Mouse (Mus musculus) stomach, embryonic 14.5 days (tissue): ENCODE measurements around the gene 1700030J22Rik. TPM values are rescaled to one million over a fixed set of nuclear protein-coding genes. Genes with fewer than 3 reads are reported as not detected.
A peak's percentile ranks its signal among the peaks of the same experiment; 100 is the strongest.

Source experiments
- ATAC-seq: fragments of 200-750 bp; cut with Nextera tagmentation; 2 replicates; pipeline ENCODE4 v1.8.0; 2017; ENCODE audit warnings: low read depth, moderate TSS enrichment; ENCODE audit not compliant: insufficient number of reproducible peaks, insufficient read depth, low FRiP score
- H3K27ac ChIP-seq: fragments of 300-500 bp; sonication (generic); 2 replicates; pipeline ENCODE4 v1.5.1; 2014; ENCODE audit warnings: mild to moderate bottlenecking, low read length, moderate library complexity, mixed read lengths
- H3K27me3 ChIP-seq: fragments of 300-500 bp; sonication (generic); 2 replicates; pipeline ENCODE4 v1.6.1; 2014; ENCODE audit warnings: low read length, control low read depth, mixed read lengths; ENCODE audit not compliant: control insufficient read depth, insufficient read depth
- H3K36me3 ChIP-seq: fragments of 300-500 bp; sonication (generic); 2 replicates; pipeline ENCODE4 v1.6.1; 2014; ENCODE audit warnings: mild to moderate bottlenecking, control low read depth, low read length, moderate library complexity, mixed read lengths; ENCODE audit not compliant: control insufficient read depth, insufficient read depth
- H3K4me1 ChIP-seq: fragments of 300-500 bp; sonication (generic); 2 replicates; pipeline ENCODE4 v1.6.1; 2014; ENCODE audit warnings: low read length, control low read depth, mixed read lengths; ENCODE audit not compliant: control insufficient read depth, insufficient read depth
- H3K4me2 ChIP-seq: fragments of 300-500 bp; sonication (generic); replicated peaks from 2 replicates; pipeline ENCODE4 v1.6.1; 2014; ENCODE audit warnings: low read depth, low read length, control low read depth
- H3K4me3 ChIP-seq: fragments of 300-500 bp; sonication (generic); 2 replicates; pipeline ENCODE4 v1.5.1; 2014; ENCODE audit warnings: low read depth, low read length, control low read depth
- H3K9ac ChIP-seq: fragments of 300-500 bp; sonication (generic); replicated peaks from 2 replicates; pipeline ENCODE4 v1.6.1; 2014; ENCODE audit warnings: low read depth, mild to moderate bottlenecking, control low read depth, low read length, moderate library complexity, mixed read lengths
- H3K9me3 ChIP-seq: fragments of 300-500 bp; sonication (generic); 2 replicates; pipeline ENCODE4 v1.6.1; 2016; ENCODE audit warnings: low read depth, low read length, control low read depth; ENCODE audit not compliant: control insufficient read depth
- WGBS: fragments of 180-500 bp; shearing (Covaris S2); extraction: QIAGEN DNeasy Blood & Tissue Kit; methylation state at CpG from one replicate; pipeline ENCODE4 v1.1.7; 2014; 5-methylcytosine and 5-hydroxymethylcytosine counted together
- polyA plus RNA-seq: library from polyadenylated mRNA; unstranded; fragments of >200 nt; fragmentation: Nextera tagmentation; extraction: Ambion mirVana; gene quantifications from 2 replicates; pipeline ENCODE4 v1.2.1, GENCODE M21; 2014

The 1700030J22Rik gene
- polyA plus RNA-seq, 1 experiment from 2014 or later: 2.0 TPM

GRCm38 (mm10) chr8:116946268-116946838 lies 32.4 kb downstream of the 1700030J22Rik start:
- H3K27ac ChIP-seq: no peak overlapping the region
- 0 out of 2 replicates have a peak overlapping the region, but pooled peaks have one; percentile 5 for H3K4me2 ChIP-seq
- no peak overlapping the region for H3K9ac ChIP-seq
- WGBS: 71% methylated on average over 21 of the region's 21 CpGs
- H3K9me3 ChIP-seq: no peaks in the 10 kb centered on the region
- no peak overlapping the region for H3K4me3 ChIP-seq
- no peaks in the 10 kb centered on the region for H3K27me3 ChIP-seq
- ATAC-seq: no peak
- no peaks in the 10 kb centered on the region for H3K36me3 ChIP-seq
- H3K4me1 ChIP-seq: peaks cover 14% of the 10 kb centered on the region; the same call in 1 of the 2 replicates

- ATAC-seq: no peak
- Histone ChIP-seq H3K36me3 (no peaks in the 10 kb centered on the region), H3K4me1 (peaks cover 14% of the 10 kb centered on the region; the same call in 1 of the 2 replicates), H3K4me3 (no peak overlapping the region), H3K27ac (no peak overlapping the region), H3K9ac (no peak overlapping the region), H3K4me2 (no peak overlapping the region; the same call in 1 of the 2 replicates), H3K27me3 (no peaks in the 10 kb centered on the region), H3K9me3 (no peaks in the 10 kb centered on the region)
- 79% methylated on average over 9 of the region's 9 CpGs for WGBS
These were observed 33.4 kb downstream of the 1700030J22Rik start for GRCm38 (mm10) chr8:116945169-116945910.

- Histone ChIP-seq H3K36me3 (no peaks in the 10 kb centered on the region), H3K4me2 (peak overlapping the region; percentile 94), H3K27ac (no peak overlapping the region), H3K9ac (0 out of 2 replicates have a peak overlapping the region, but pooled peaks have one; percentile 84), H3K4me3 (peak overlapping the region; percentile 99), H3K4me1 (peaks cover 14% of the 10 kb centered on the region; the same call in 1 of the 2 replicates), H3K27me3 (no peaks in the 10 kb centered on the region), H3K9me3 (no peaks in the 10 kb centered on the region)
- 13% methylated on average over 4 of the region's 4 CpGs for WGBS
- ATAC-seq: no peak
These were observed 34.4 kb downstream of the 1700030J22Rik start for GRCm38 (mm10) chr8:116944385-116944696.

GRCm38 (mm10) chr8:116943555-116944384 lies 35.0 kb downstream of the 1700030J22Rik start:
- Histone ChIP-seq H3K9me3 (no peaks in the 10 kb centered on the region), H3K36me3 (no peaks in the 10 kb centered on the region), H3K27me3 (no peaks in the 10 kb centered on the region), H3K4me3 (peak overlapping the region; percentile 99), H3K27ac (peak overlapping the region; percentile 22; the same call in 1 of the 2 replicates), H3K9ac (peak overlapping the region; percentile 84), H3K4me1 (peaks cover 14% of the 10 kb centered on the region; the same call in 1 of the 2 replicates), H3K4me2 (peak overlapping the region; percentile 94)
- WGBS: under 1% methylated on average over 62 of the region's 62 CpGs
- peak; percentile 65 for ATAC-seq

- Histone ChIP-seq H3K4me3 (peak within 1 kb of the TSS; percentile 99), H3K27ac (peak within 1 kb of the TSS; percentile 22; the same call in 1 of the 2 replicates), H3K27me3 (no peaks in the 10 kb centered on the region), H3K4me2 (peak within 1 kb of the TSS; percentile 94), H3K4me1 (peaks cover 14% of the 10 kb centered on the region; the same call in 1 of the 2 replicates), H3K36me3 (no peaks in the 10 kb centered on the region; the same call in 1 of the 2 replicates), H3K9me3 (no peaks in the 10 kb centered on the region), H3K9ac (peak within 1 kb of the TSS; percentile 84)
- peak; percentile 90 for ATAC-seq
- under 1% methylated on average over 43 of the region's 46 CpGs for WGBS
These were observed 35.6 kb downstream of the 1700030J22Rik start, which contains the start of gene Atmin for GRCm38 (mm10) chr8:116943161-116943554. TSS of gene Atmin (plus strand) at chr8:116943393.

- H3K4me2 ChIP-seq: peak overlapping the region; percentile 94
- WGBS: 73% methylated on average over 12 of the region's 12 CpGs
- no peaks in the 10 kb centered on the region for H3K27me3 ChIP-seq
- no peak for ATAC-seq
- no peak overlapping the region for H3K27ac ChIP-seq
- peaks cover 14% of the 10 kb centered on the region; the same call in 1 of the 2 replicates for H3K4me1 ChIP-seq
- peaks cover 3% of the 10 kb centered on the region; the same call in 1 of the 2 replicates for H3K36me3 ChIP-seq
- H3K4me3 ChIP-seq: no peak overlapping the region; the same call in 1 of the 2 replicates
- no peaks in the 10 kb centered on the region for H3K9me3 ChIP-seq
- no peak overlapping the region for H3K9ac ChIP-seq
These were observed 36.3 kb downstream of the 1700030J22Rik start for GRCm38 (mm10) chr8:116942284-116943058.

- peaks cover 45% of the 10 kb centered on the region for H3K36me3 ChIP-seq
- no peaks in the 10 kb centered on the region for H3K9me3 ChIP-seq
- 89% methylated on average over 6 of the region's 6 CpGs for WGBS
- no peak overlapping the region for H3K9ac ChIP-seq
- H3K4me2 ChIP-seq: no peak overlapping the region
- H3K4me3 ChIP-seq: no peak overlapping the region
- no peak overlapping the region for H3K27ac ChIP-seq
- H3K27me3 ChIP-seq: no peaks in the 10 kb centered on the region
- H3K4me1 ChIP-seq: no peaks in the 10 kb centered on the region
- no peak for ATAC-seq
These were observed 43.3 kb downstream of the 1700030J22Rik start for GRCm38 (mm10) chr8:116935506-116935905.
